Mouse (Mus musculus): ENCODE data around the gene Nkpd1.

GRCm38 (mm10) chr7:19573776-19574140, 56.1 kb downstream of the Nkpd1 start:
- TF ChIP-seq POLR2A (IDR thresholded peaks at IDR 0.05; ENCODE audit: borderline replicate concordance, low read depth, low read length) (no peak), CTCF (IDR thresholded peaks at IDR 0.05; ENCODE audit: low read depth, low read length) (no peak)
